Mouse (Mus musculus) heart, embryonic 12.5 days (tissue): ENCODE data around the gene Krt2. TPM values are rescaled to one million over a fixed set of nuclear protein-coding genes. Genes with fewer than 3 reads are reported as not detected.

Experiments
- ATAC-seq: fragments of 200-750 bp; cut with Nextera tagmentation; 2 replicates; pipeline ENCODE4 v1.8.0; 2017; ENCODE audit warnings: moderate TSS enrichment, moderate library complexity; ENCODE audit not compliant: insufficient number of reproducible peaks, low FRiP score
- H3K27ac ChIP-seq: fragments of 300-500 bp; sonication (generic); 2 replicates; pipeline ENCODE4 v1.5.1; 2016; ENCODE audit warnings: mild to moderate bottlenecking, moderate library complexity; ENCODE audit not compliant: poor library complexity, severe bottlenecking
- H3K27me3 ChIP-seq: fragments of 300-500 bp; sonication (generic); replicated peaks from 2 replicates; pipeline ENCODE4 v1.6.1; 2016; ENCODE audit warnings: mild to moderate bottlenecking, moderate library complexity
- H3K36me3 ChIP-seq: fragments of 300-500 bp; sonication (generic); 2 replicates; pipeline ENCODE4 v1.6.1; 2016; ENCODE audit warnings: mild to moderate bottlenecking, moderate library complexity
- H3K4me1 ChIP-seq: fragments of 300-500 bp; sonication (generic); replicated peaks from 2 replicates; pipeline ENCODE4 v1.6.1; 2016; ENCODE audit warnings: mild to moderate bottlenecking
- H3K4me2 ChIP-seq: fragments of 300-500 bp; sonication (generic); 2 replicates; pipeline ENCODE4 v1.6.1; 2016; ENCODE audit warnings: mild to moderate bottlenecking, moderate library complexity
- H3K4me3 ChIP-seq: fragments of 300-500 bp; sonication (generic); 2 replicates; pipeline ENCODE4 v1.5.1; 2016; ENCODE audit warnings: mild to moderate bottlenecking
- H3K9ac ChIP-seq: fragments of 300-500 bp; sonication (generic); 2 replicates; pipeline ENCODE4 v1.6.1; 2016; ENCODE audit warnings: mild to moderate bottlenecking, moderate library complexity
- H3K9me3 ChIP-seq: fragments of 300-500 bp; sonication (generic); replicated peaks from 2 replicates; pipeline ENCODE4 v1.6.1; 2016; ENCODE audit warnings: mild to moderate bottlenecking, moderate library complexity
- WGBS: fragments of 180-500 bp; shearing (Covaris S2); methylation state at CpG from one replicate; pipeline ENCODE4 v1.1.7; 2016; 5-methylcytosine and 5-hydroxymethylcytosine counted together
- polyA plus RNA-seq: library from polyadenylated mRNA; unstranded; fragments of >200 nt; fragmentation: Nextera tagmentation; extraction: Ambion mirVana; gene quantifications from 2 replicates; pipeline ENCODE4 v1.2.1, GENCODE M21; 2016

Gene Krt2
- polyA plus RNA-seq, 1 experiment from 2014 or later, result not detected

DNA sequence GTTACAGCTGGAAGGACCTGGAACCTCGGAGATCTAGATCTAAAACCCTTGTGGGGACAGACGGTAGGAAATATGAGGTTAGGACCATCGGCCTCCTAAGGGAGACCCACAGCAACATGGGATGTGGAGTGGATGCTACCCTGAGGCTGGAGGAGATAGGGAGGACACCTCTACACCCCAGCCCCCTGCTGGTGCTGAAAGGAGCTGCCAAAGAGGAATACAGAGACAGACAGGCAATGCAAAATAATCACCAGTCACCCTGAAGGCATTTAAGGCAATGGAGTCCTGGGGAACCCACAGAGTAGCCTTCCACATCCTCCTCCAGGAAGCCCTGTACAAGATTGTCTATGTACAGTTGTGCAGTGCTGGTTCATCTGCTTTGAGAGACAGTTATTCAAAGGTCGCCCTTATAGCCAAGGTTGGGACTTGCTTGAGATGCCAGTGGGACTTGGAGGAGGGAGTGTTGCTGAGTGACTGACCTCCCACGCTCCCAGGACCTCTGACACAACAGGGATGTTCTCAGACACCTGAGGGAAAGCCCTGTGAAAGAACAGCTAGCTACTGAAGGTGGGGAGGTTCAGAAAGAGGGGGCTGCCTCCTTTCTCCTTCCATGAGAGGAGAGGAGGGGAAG lies 45.8 kb downstream of the Krt2 start:
- no peak overlapping the region for H3K4me3 ChIP-seq
- peaks cover 68% of the 10 kb centered on the region for H3K27me3 ChIP-seq
- no peak for ATAC-seq
- H3K9me3 ChIP-seq, result no peaks in the 10 kb centered on the region
- H3K27ac ChIP-seq, result no peak overlapping the region
- WGBS, result 57% methylated on average over 5 of the region's 5 CpGs
- H3K4me2 ChIP-seq, result no peak overlapping the region
- no peak overlapping the region for H3K9ac ChIP-seq
- H3K36me3 ChIP-seq, result no peaks in the 10 kb centered on the region
- H3K4me1 ChIP-seq, result no peaks in the 10 kb centered on the region

DNA sequence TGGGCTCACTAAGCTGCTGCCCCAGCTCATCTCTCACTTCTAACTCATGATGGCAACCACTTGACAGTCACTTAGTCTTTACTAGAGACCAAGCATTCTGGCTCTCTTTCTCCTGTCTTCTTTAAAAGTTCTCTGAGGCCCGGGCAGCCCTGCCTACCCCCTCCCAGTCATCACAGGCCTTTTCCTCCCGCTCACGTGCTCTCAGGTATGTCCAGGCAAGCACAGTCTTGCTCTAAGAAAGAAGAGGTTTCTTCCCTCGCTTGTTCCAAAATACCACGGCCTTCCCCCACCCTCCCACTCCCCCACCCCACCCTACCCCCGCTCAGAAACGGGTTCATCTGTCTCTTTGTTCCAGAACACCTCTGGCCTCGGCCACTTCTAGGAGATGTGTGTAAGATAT lies 47.7 kb downstream of the Krt2 start:
- Histone ChIP-seq H3K4me3 (no peak overlapping the region), H3K27ac (no peak overlapping the region), H3K36me3 (no peaks in the 10 kb centered on the region), H3K9me3 (no peaks in the 10 kb centered on the region), H3K4me1 (no peaks in the 10 kb centered on the region), H3K9ac (no peak overlapping the region), H3K4me2 (no peak overlapping the region), H3K27me3 (peaks cover 77% of the 10 kb centered on the region)
- WGBS, result 33% methylated on average over 8 of the region's 8 CpGs
- ATAC-seq, result no peak

Other genes with a start within 250 kb of the Krt2 start
- not detected in 2 replicates for gene Krt75, start 244.3 kb downstream of the Krt2 start, polyA plus RNA-seq
- not detected in 2 replicates for gene Gm5414, start 190.0 kb downstream of the Krt2 start, polyA plus RNA-seq
- not detected in 2 replicates for gene Gm5478, start 170.8 kb downstream of the Krt2 start, polyA plus RNA-seq
- gene Krt6b, start 137.9 kb downstream of the Krt2 start, polyA plus RNA-seq, result not detected in 2 replicates
- not detected in 2 replicates for gene Krt6a, start 123.9 kb downstream of the Krt2 start, polyA plus RNA-seq
- 1.1 and 1.9 TPM in 2 replicates for gene Krt5, start 105.3 kb downstream of the Krt2 start, polyA plus RNA-seq
- not detected in 2 replicates for gene Krt71, start 75.1 kb downstream of the Krt2 start, polyA plus RNA-seq
- not detected in 2 replicates for gene Krt72, start 31.7 kb downstream of the Krt2 start, polyA plus RNA-seq
- gene Krt73, start 15.8 kb downstream of the Krt2 start, polyA plus RNA-seq, result not detected in 2 replicates
- gene Krt1, start 32.6 kb upstream of the Krt2 start, polyA plus RNA-seq, result 0.63 and 0.76 TPM in 2 replicates
- gene Krt77, start 51.5 kb upstream of the Krt2 start, polyA plus RNA-seq, result not detected in 2 replicates
- not detected in 2 replicates for gene Krt76, start 74.8 kb upstream of the Krt2 start, polyA plus RNA-seq
- gene Krt4, start 106.6 kb upstream of the Krt2 start, polyA plus RNA-seq, result not detected in 2 replicates
- 1.2 and 1.6 TPM in 2 replicates for gene Krt79, start 122.2 kb upstream of the Krt2 start, polyA plus RNA-seq
- not detected in 2 replicates for gene Krt78, start 136.1 kb upstream of the Krt2 start, polyA plus RNA-seq
- gene Krt8, start 186.3 kb upstream of the Krt2 start, polyA plus RNA-seq, result 20.1 and 27.2 TPM in 2 replicates
- gene Krt18, start 210.0 kb upstream of the Krt2 start, polyA plus RNA-seq, result 30.8 and 38.0 TPM in 2 replicates